8 mouse cellular contexts compared by ENCODE assay signal in the genomic region with DNA sequence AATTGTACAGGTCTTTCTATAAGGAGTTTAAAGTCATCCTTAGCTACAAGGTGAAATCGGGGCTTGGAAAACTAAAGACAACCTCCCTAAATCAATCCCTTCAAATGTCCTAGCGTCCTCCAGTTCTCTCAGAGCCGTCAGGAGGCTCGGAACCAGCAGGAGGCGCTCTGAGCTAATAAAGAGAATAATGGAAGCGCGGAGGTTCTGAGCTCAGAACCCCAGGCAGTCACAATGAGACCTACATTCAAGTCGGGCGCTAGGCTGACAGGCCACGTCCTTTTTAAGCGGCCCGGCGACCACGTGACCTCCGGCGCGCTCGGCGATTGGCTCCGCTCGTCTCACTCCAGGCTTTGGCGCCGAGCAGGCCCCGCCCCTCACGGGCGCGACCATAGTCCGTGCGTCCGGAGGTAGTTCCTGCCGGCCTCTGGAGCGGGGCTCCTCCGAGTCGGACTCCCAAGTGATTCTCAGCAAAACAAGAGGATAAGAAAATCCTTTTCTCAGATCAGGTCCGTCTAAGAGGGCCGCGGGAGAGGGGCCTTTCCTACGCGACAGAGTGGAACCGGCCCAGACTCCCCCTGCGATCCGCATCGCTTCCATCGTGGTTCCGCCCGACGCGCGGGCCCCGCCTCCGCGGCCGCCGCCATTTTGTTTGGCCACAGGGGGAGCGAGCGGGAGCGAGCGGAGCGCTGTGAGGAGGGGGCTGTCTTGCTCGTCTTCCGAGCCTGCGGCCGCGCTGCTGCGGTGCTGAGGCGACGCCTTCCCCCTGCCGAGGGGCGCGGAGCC. TPM values are rescaled to one million over a fixed set of nuclear protein-coding genes. Genes with fewer than 3 reads are reported as not detected.
DNase-seq lines count a peak whose midpoint lies in the region; ATAC-seq and TF ChIP-seq lines count a peak whose summit lies in the region.

TSS of gene Smc3 (plus strand) at position 642 of the 783 bp plus-strand sequence.

- peak within 1 kb of the TSS; percentile 98 for H3K9ac ChIP-seq in forebrain, embryonic 12.5 days
- peak within 1 kb of the TSS; percentile 92 for H3K9ac ChIP-seq in heart, postnatal 0 days (replicated peaks; ENCODE audit: low read depth, low read length)
- H3K9ac ChIP-seq in liver, embryonic 16.5 days (ENCODE audit: low read depth, low read length): peak within 1 kb of the TSS; percentile 99
- H3K9ac ChIP-seq in neural tube, embryonic 13.5 days: peak within 1 kb of the TSS; percentile 97

- ATAC-seq in forebrain, embryonic 12.5 days (ENCODE audit: low FRiP score): peak; percentile 98
- ATAC-seq in heart, postnatal 0 days (ENCODE audit: insufficient read depth, low read depth): peak; percentile 97
- peak; percentile 92 for ATAC-seq in liver, embryonic 16.5 days (ENCODE audit: low read depth)
- ATAC-seq in neural tube, embryonic 13.5 days (ENCODE audit: low read depth): peak; percentile 97

- H3K36me3 ChIP-seq in E14TG2a.4 (ENCODE audit: insufficient read depth, low read length): peaks cover 29% of the 10 kb centered on the region
- peaks cover 12% of the 10 kb centered on the region for H3K36me3 ChIP-seq in forebrain, embryonic 12.5 days (replicated peaks)
- H3K36me3 ChIP-seq in heart, postnatal 0 days (replicated peaks; ENCODE audit: control insufficient read depth, insufficient read depth, low read length): no peaks in the 10 kb centered on the region; the same call in 1 of the 2 replicates
- H3K36me3 ChIP-seq in liver, embryonic 16.5 days (ENCODE audit: control insufficient read depth, insufficient read depth): peaks cover 8% of the 10 kb centered on the region; the same call in 1 of the 2 replicates
- peaks cover 4% of the 10 kb centered on the region for H3K36me3 ChIP-seq in neural tube, embryonic 13.5 days
- no peaks in the 10 kb centered on the region for H3K36me3 ChIP-seq in testis, adult 2 months (ENCODE audit: control insufficient read depth, insufficient read depth, low read length)

- H3K9me3 ChIP-seq in E14TG2a.4 (ENCODE audit: low read length): peaks cover 30% of the 10 kb centered on the region
- no peaks in the 10 kb centered on the region for H3K9me3 ChIP-seq in forebrain, embryonic 12.5 days
- H3K9me3 ChIP-seq in heart, postnatal 0 days (replicated peaks; ENCODE audit: control insufficient read depth, low read length): no peaks in the 10 kb centered on the region
- no peaks in the 10 kb centered on the region for H3K9me3 ChIP-seq in liver, embryonic 16.5 days (replicated peaks; ENCODE audit: control insufficient read depth, low read length)
- H3K9me3 ChIP-seq in neural tube, embryonic 13.5 days: no peaks in the 10 kb centered on the region

- peak; percentile 98 for DNase-seq in c-Kit-positive CD71-positive TER-119-positive erythroid progenitor cells, embryonic 14.5 days (ENCODE audit: low spot score)
- DNase-seq in heart, postnatal 0 days (ENCODE audit: low spot score): peak; percentile 97
- DNase-seq in kidney, postnatal 4 days: peak; percentile 100

- H3K4me3 ChIP-seq in E14TG2a.4 (replicated peaks; ENCODE audit: low read length): peak within 1 kb of the TSS; percentile 95
- H3K4me3 ChIP-seq in forebrain, embryonic 12.5 days (replicated peaks): peak within 1 kb of the TSS; percentile 99
- H3K4me3 ChIP-seq in heart, postnatal 0 days (ENCODE audit: low read depth, low read length): peak within 1 kb of the TSS; percentile 98
- peak within 1 kb of the TSS; percentile 100 for H3K4me3 ChIP-seq in liver, embryonic 16.5 days (ENCODE audit: low read depth, low read length)
- peak within 1 kb of the TSS; percentile 96 for H3K4me3 ChIP-seq in neural tube, embryonic 13.5 days
- H3K4me3 ChIP-seq in testis, adult 2 months (ENCODE audit: control insufficient read depth, low read depth, low read length): peak within 1 kb of the TSS; percentile 97

- peak; percentile 93 for TF ChIP-seq POLR2A in testis, adult 2 months (IDR thresholded peaks at IDR 0.05; ENCODE audit: control insufficient read depth, low read depth, low read length)

- peak; percentile 91 for TF ChIP-seq EP300 in heart, postnatal 0 days (IDR thresholded peaks at IDR 0.05; ENCODE audit: low read depth)

- peak within 1 kb of the TSS; percentile 96 for H3K27ac ChIP-seq in forebrain, embryonic 12.5 days
- H3K27ac ChIP-seq in heart, postnatal 0 days (ENCODE audit: low read depth): peak within 1 kb of the TSS; percentile 95
- peak within 1 kb of the TSS; percentile 97 for H3K27ac ChIP-seq in liver, embryonic 16.5 days (ENCODE audit: low read length)
- H3K27ac ChIP-seq in neural tube, embryonic 13.5 days (replicated peaks): peak within 1 kb of the TSS; percentile 99
- H3K27ac ChIP-seq in testis, adult 2 months (ENCODE audit: control insufficient read depth, insufficient read depth, low read depth, low read length): peak within 1 kb of the TSS; percentile 96

- under 1% methylated on average over 70 of the region's 70 CpGs for WGBS in forebrain, embryonic 12.5 days
- WGBS in heart, postnatal 0 days: under 1% methylated on average over 65 of the region's 70 CpGs
- WGBS in liver, embryonic 16.5 days (ENCODE audit: insufficient replicate concordance): under 1% methylated on average over 70 of the region's 70 CpGs
- WGBS in neural tube, embryonic 13.5 days: under 1% methylated on average over 70 of the region's 70 CpGs

- TF ChIP-seq CTCF in E14TG2a.4 (conservative IDR thresholded peaks at IDR 0.05; ENCODE audit: low read length): peak; percentile 75
- peak; percentile 79 for TF ChIP-seq CTCF in heart, postnatal 0 days (IDR thresholded peaks at IDR 0.05; ENCODE audit: low read depth)
- TF ChIP-seq CTCF in testis, adult 2 months (IDR thresholded peaks at IDR 0.05; ENCODE audit: control insufficient read depth, insufficient read depth, insufficient replicate concordance, low read depth, low read length): peak; percentile 62; the same call in 1 of the 2 replicates

- no peaks in the 10 kb centered on the region for H3K27me3 ChIP-seq in E14TG2a.4 (ENCODE audit: insufficient read depth, low read length)
- no peaks in the 10 kb centered on the region for H3K27me3 ChIP-seq in forebrain, embryonic 12.5 days
- H3K27me3 ChIP-seq in heart, postnatal 0 days (ENCODE audit: control insufficient read depth, insufficient read depth, low read length): no peaks in the 10 kb centered on the region
- no peaks in the 10 kb centered on the region for H3K27me3 ChIP-seq in liver, embryonic 16.5 days (ENCODE audit: control insufficient read depth, insufficient read depth, low read depth, low read length)
- H3K27me3 ChIP-seq in neural tube, embryonic 13.5 days: no peaks in the 10 kb centered on the region
- no peaks in the 10 kb centered on the region for H3K27me3 ChIP-seq in testis, adult 2 months (ENCODE audit: control insufficient read depth, insufficient read depth, low read length)

- H3K4me2 ChIP-seq in forebrain, embryonic 12.5 days: peak within 1 kb of the TSS; percentile 94
- peak within 1 kb of the TSS; percentile 91 for H3K4me2 ChIP-seq in heart, postnatal 0 days (ENCODE audit: low read depth, low read length)
- H3K4me2 ChIP-seq in liver, embryonic 16.5 days (ENCODE audit: low read depth, low read length): peak within 1 kb of the TSS; percentile 62
- H3K4me2 ChIP-seq in neural tube, embryonic 13.5 days: peak within 1 kb of the TSS; percentile 95

- H3K4me1 ChIP-seq in E14TG2a.4 (replicated peaks; ENCODE audit: low read depth, low read length): peaks cover 23% of the 10 kb centered on the region
- H3K4me1 ChIP-seq in forebrain, embryonic 12.5 days: peaks cover 17% of the 10 kb centered on the region
- H3K4me1 ChIP-seq in heart, postnatal 0 days (ENCODE audit: control insufficient read depth, insufficient read depth): peaks cover 14% of the 10 kb centered on the region
- peaks cover 16% of the 10 kb centered on the region for H3K4me1 ChIP-seq in liver, embryonic 16.5 days (ENCODE audit: control insufficient read depth, low read depth, low read length)
- peaks cover 17% of the 10 kb centered on the region for H3K4me1 ChIP-seq in neural tube, embryonic 13.5 days (replicated peaks)
- peaks cover 2% of the 10 kb centered on the region for H3K4me1 ChIP-seq in testis, adult 2 months (ENCODE audit: control insufficient read depth, insufficient read depth, low read length)

RNA-seq across cellular contexts. Expression of gene Smc3, which starts in this region (rescaled TPM):
- polyA plus RNA-seq in forebrain, embryonic 12.5 days (2016; fragmentation: Nextera tagmentation; extraction: Ambion mirVana): 91.8 and 95.1 TPM in 2 replicates
- total RNA-seq in heart, postnatal 0 days (2014; rRNA removed; ENCODE audit: low replicate concordance): 8.3 and 19.5 TPM in 2 replicates
- 24.1 and 25.3 TPM in 2 replicates for polyA plus RNA-seq in heart, postnatal 0 days (2015; fragmentation: Nextera tagmentation; extraction: Ambion mirVana)
- polyA plus RNA-seq in liver, embryonic 16.5 days (2015; fragmentation: Nextera tagmentation; extraction: Ambion mirVana): 27.4 and 30.2 TPM in 2 replicates
- polyA plus RNA-seq in neural tube, embryonic 13.5 days (2015; fragmentation: Nextera tagmentation; extraction: Ambion mirVana): 60.4 and 69.3 TPM in 2 replicates
- polyA plus RNA-seq in testis, adult 2 months (2012; rRNA removed): 8.1 and 10.0 TPM in 2 replicates

Comparison
In these comparisons a context has a peak if more than half of its experiments do, and no peak if none do; other contexts are left out.
1. Peak in every context shown above with its lines: DNase-seq, ATAC-seq, H3K4me3 ChIP-seq and H3K27ac ChIP-seq.